Mouse (Mus musculus) liver, embryonic 14.5 days (tissue): Measurements from ENCODE around the gene Pml.

Experiments used
- CTCF ChIP-seq: IDR thresholded peaks from 2 replicates; pipeline ENCODE4 v1.5.1; 2016; ENCODE audit warnings: antibody characterized with exemption, low read depth, control low read depth
- EP300 ChIP-seq: IDR thresholded peaks from 2 replicates; pipeline ENCODE4 v1.6.1; 2016; ENCODE audit warnings: antibody characterized with exemption, low read depth

DNA sequence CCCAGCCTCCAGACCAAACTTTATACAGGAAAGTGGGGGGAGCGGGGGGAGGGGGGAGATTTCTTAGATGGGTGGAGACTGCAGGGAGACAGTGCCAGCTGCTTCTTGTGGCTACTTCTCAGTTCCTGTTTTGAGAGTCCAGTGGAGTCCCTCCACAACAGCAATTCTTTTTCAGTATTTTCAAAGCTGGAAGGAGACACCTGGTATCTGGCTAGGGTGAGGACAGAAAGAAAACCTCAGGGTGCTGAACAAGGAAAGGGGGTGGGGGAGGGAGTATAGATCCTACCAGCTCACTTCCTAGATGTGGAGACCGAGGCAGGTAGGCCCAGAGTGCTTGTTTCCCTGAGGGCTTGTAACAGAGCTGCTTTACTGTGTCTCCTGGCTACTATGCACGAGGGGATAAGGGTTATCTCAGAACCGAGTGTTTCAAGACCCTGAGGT is 17.0 kb upstream of the Pml start:
- no peak for TF ChIP-seq CTCF
- TF ChIP-seq EP300: no peak
